Mouse (Mus musculus) erythroblast, embryonic 14.5 days (primary cell): ENCODE measurements around the gene Gm20547.

Experiments used
- GATA1 ChIP-seq: IDR thresholded peaks from 2 replicates; pipeline ENCODE4 v1.6.1; 2012; ENCODE audit warnings: low read length, inconsistent platforms, mixed read lengths
- TAL1 ChIP-seq: IDR thresholded peaks from 3 replicates; pipeline ENCODE4 v1.6.1; 2012; ENCODE audit warnings: low read length, inconsistent platforms, mixed read lengths

DNA sequence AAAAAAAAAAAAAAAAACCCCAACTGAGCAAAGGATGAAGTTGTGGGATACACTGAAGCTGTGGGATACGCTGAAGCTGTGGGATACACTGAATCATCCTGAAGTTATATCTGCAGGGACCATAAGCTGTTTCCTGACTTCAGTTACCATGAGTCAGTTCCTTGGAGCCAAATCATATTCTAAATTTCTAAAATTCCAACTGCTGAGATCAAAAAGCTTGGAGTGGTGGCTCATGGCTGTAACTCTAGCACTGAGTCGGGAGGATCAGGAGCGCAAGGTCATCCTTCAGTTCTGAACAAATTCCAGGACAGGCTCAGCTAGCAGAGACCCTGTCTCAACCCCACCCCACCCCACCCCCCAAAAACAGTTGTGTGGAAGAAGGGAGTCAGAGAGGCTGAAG lies 3.8 kb upstream of the Gm20547 start:
- TF ChIP-seq TAL1 (no peak), GATA1 (no peak)
